Mouse (Mus musculus) liver, embryonic 15.5 days (tissue): ENCODE data around the gene Wdr5. TPM values are rescaled to one million over a fixed set of nuclear protein-coding genes. Genes with fewer than 3 reads are reported as not detected.
A peak's percentile ranks its signal among the peaks of the same experiment; 100 is the strongest.
"Not testable (repeated sequence)": the region's sequence is repeated elsewhere in the genome, so short reads cannot be mapped to it uniquely, and the experiment has no call there.

Source experiments
- ATAC-seq: fragments of 200-750 bp; cut with Nextera tagmentation; 2 replicates; pipeline ENCODE4 v1.8.0; 2017; ENCODE audit warnings: moderate number of reproducible peaks, mild to moderate bottlenecking, moderate library complexity; ENCODE audit not compliant: insufficient read depth
- H3K27ac ChIP-seq: fragments of 300-500 bp; sonication (generic); replicated peaks from 2 replicates; pipeline ENCODE4 v1.5.1; 2015; ENCODE audit warnings: mild to moderate bottlenecking, inconsistent platforms
- H3K27me3 ChIP-seq: fragments of 300-500 bp; sonication (generic); 2 replicates; pipeline ENCODE4 v1.6.1; 2015; ENCODE audit warnings: mild to moderate bottlenecking, inconsistent platforms
- H3K36me3 ChIP-seq: fragments of 300-500 bp; sonication (generic); replicated peaks from 2 replicates; pipeline ENCODE4 v1.6.1; 2015; ENCODE audit warnings: moderate library complexity, mild to moderate bottlenecking, inconsistent platforms
- H3K4me1 ChIP-seq: fragments of 300-500 bp; sonication (generic); replicated peaks from 2 replicates; pipeline ENCODE4 v1.6.1; 2015; ENCODE audit warnings: inconsistent platforms
- H3K4me2 ChIP-seq: fragments of 300-500 bp; sonication (generic); 2 replicates; pipeline ENCODE4 v1.6.1; 2015; ENCODE audit warnings: moderate library complexity, mild to moderate bottlenecking, inconsistent platforms
- H3K4me3 ChIP-seq: fragments of 300-500 bp; sonication (generic); replicated peaks from 2 replicates; pipeline ENCODE4 v1.5.1; 2015; ENCODE audit warnings: mild to moderate bottlenecking, inconsistent platforms
- H3K9ac ChIP-seq: fragments of 300-500 bp; sonication (generic); 2 replicates; pipeline ENCODE4 v1.6.1; 2015; ENCODE audit warnings: moderate library complexity, mild to moderate bottlenecking, inconsistent platforms
- H3K9me3 ChIP-seq: fragments of 300-500 bp; sonication (generic); replicated peaks from 2 replicates; pipeline ENCODE4 v1.6.1; 2016; ENCODE audit warnings: inconsistent platforms
- WGBS: fragments of 180-500 bp; shearing (Covaris S2); methylation state at CpG from one replicate; pipeline ENCODE4 v1.1.7; 2015; ENCODE audit warnings: mixed read lengths; ENCODE audit not compliant: insufficient replicate concordance; 5-methylcytosine and 5-hydroxymethylcytosine counted together
- polyA plus RNA-seq: library from polyadenylated mRNA; unstranded; fragments of >200 nt; fragmentation: Nextera tagmentation; extraction: Ambion mirVana; gene quantifications from 2 replicates; pipeline ENCODE4 v1.2.1, GENCODE M21; 2015

Wdr5 gene
- polyA plus RNA-seq, 1 experiment from 2014 or later, result 26.2 TPM

- Histone ChIP-seq H3K27ac (peak overlapping the region; percentile 51; the same call in 1 of the 2 replicates), H3K4me3 (no peak overlapping the region), H3K9ac (no peak overlapping the region), H3K27me3 (no peaks in the 10 kb centered on the region), H3K4me1 (peaks cover 53% of the 10 kb centered on the region), H3K4me2 (no peak overlapping the region), H3K9me3 (no peaks in the 10 kb centered on the region), H3K36me3 (no peaks in the 10 kb centered on the region)
- 32% methylated on average over 7 of the region's 7 CpGs for WGBS
- ATAC-seq, result peak; percentile 57; the same call in 1 of the 2 replicates
These were observed 10.7 kb upstream of the Wdr5 start for GRCm38 (mm10) chr2:27504113-27504885.

- peaks cover 53% of the 10 kb centered on the region for H3K4me1 ChIP-seq
- no peak overlapping the region for H3K4me3 ChIP-seq
- H3K27ac ChIP-seq, result peak overlapping the region; percentile 33; the same call in 1 of the 2 replicates
- H3K36me3 ChIP-seq, result no peaks in the 10 kb centered on the region
- no peak overlapping the region for H3K4me2 ChIP-seq
- no peaks in the 10 kb centered on the region for H3K9me3 ChIP-seq
- WGBS, result 26% methylated on average over 6 of the region's 6 CpGs
- H3K9ac ChIP-seq, result no peak overlapping the region; the same call in 1 of the 2 replicates
- ATAC-seq, result no peak
- no peaks in the 10 kb centered on the region for H3K27me3 ChIP-seq
These were observed 9.4 kb upstream of the Wdr5 start for GRCm38 (mm10) chr2:27505539-27505938.

GRCm38 (mm10) chr2:27506658-27507057 is 8.3 kb upstream of the Wdr5 start:
- peaks cover 54% of the 10 kb centered on the region for H3K4me1 ChIP-seq
- WGBS, result 36% methylated on average over 4 of the region's 4 CpGs

GRCm38 (mm10) chr2:27507562-27507961 is 7.4 kb upstream of the Wdr5 start, which contains the start of gene Brd3:
Brd3 (minus strand) TSS chr2:27507662.
- H3K4me1 ChIP-seq, result peaks cover 57% of the 10 kb centered on the region
- 70% methylated on average over 4 of the region's 4 CpGs for WGBS
- H3K9me3 ChIP-seq, result no peaks in the 10 kb centered on the region
- 0 out of 2 replicates have a peak within 1 kb of the TSS, but pooled peaks have one; percentile 19 for H3K27ac ChIP-seq
- H3K36me3 ChIP-seq, result no peaks in the 10 kb centered on the region
- H3K9ac ChIP-seq, result no peak within 1 kb of the TSS
- ATAC-seq, result no peak
- H3K4me2 ChIP-seq, result no peak within 1 kb of the TSS
- no peaks in the 10 kb centered on the region for H3K27me3 ChIP-seq
- H3K4me3 ChIP-seq, result no peak within 1 kb of the TSS

More at GRCm38 (mm10) chr2:27506658-27507057, 8.3 kb upstream of the Wdr5 start:
- H3K4me2 ChIP-seq, H3K9me3 ChIP-seq, H3K36me3 ChIP-seq, H3K27me3 ChIP-seq, H3K4me3 ChIP-seq, H3K27ac ChIP-seq, ATAC-seq, H3K9ac ChIP-seq: not testable (repeated sequence)

GRCm38 (mm10) chr2:27510706-27511105 is 4.3 kb upstream of the Wdr5 start:
- no peaks in the 10 kb centered on the region for H3K27me3 ChIP-seq
- H3K9ac ChIP-seq, result no peak overlapping the region
- peaks cover 55% of the 10 kb centered on the region for H3K4me1 ChIP-seq
- 85% methylated on average over 7 of the region's 7 CpGs for WGBS
- H3K4me2 ChIP-seq, result no peak overlapping the region
- no peak overlapping the region for H3K27ac ChIP-seq
- no peaks in the 10 kb centered on the region for H3K36me3 ChIP-seq
- no peak for ATAC-seq
- H3K4me3 ChIP-seq, result no peak overlapping the region
- no peaks in the 10 kb centered on the region for H3K9me3 ChIP-seq

GRCm38 (mm10) chr2:27512909-27513308 is 2.0 kb upstream of the Wdr5 start:
- Histone ChIP-seq H3K9ac (no peak overlapping the region), H3K36me3 (no peaks in the 10 kb centered on the region), H3K27me3 (no peaks in the 10 kb centered on the region), H3K4me1 (peaks cover 53% of the 10 kb centered on the region), H3K9me3 (no peaks in the 10 kb centered on the region), H3K4me2 (no peak overlapping the region), H3K4me3 (no peak overlapping the region), H3K27ac (no peak overlapping the region)
- WGBS, result 58% methylated on average over 3 of the region's 3 CpGs
- ATAC-seq, result no peak

- Histone ChIP-seq H3K9ac (peak overlapping the region; percentile 85), H3K36me3 (peaks cover 7% of the 10 kb centered on the region), H3K9me3 (no peaks in the 10 kb centered on the region), H3K4me3 (peak overlapping the region; percentile 74), H3K27me3 (no peaks in the 10 kb centered on the region), H3K27ac (peak overlapping the region; percentile 82), H3K4me2 (peak overlapping the region; percentile 94), H3K4me1 (peaks cover 48% of the 10 kb centered on the region)
- WGBS, result 49% methylated on average over 5 of the region's 5 CpGs
- ATAC-seq, result no peak
These were observed 1.1 kb upstream of the Wdr5 start for GRCm38 (mm10) chr2:27513861-27514260.

- no peaks in the 10 kb centered on the region for H3K27me3 ChIP-seq
- H3K27ac ChIP-seq, result peak overlapping the region; percentile 82
- H3K9me3 ChIP-seq, result no peaks in the 10 kb centered on the region
- WGBS, result under 1% methylated on average over 40 of the region's 40 CpGs
- peak overlapping the region; percentile 94 for H3K4me2 ChIP-seq
- no peak; the same call in none of the 2 replicates for ATAC-seq
- peak overlapping the region; percentile 85 for H3K9ac ChIP-seq
- H3K4me1 ChIP-seq, result peaks cover 49% of the 10 kb centered on the region
- H3K36me3 ChIP-seq, result peaks cover 24% of the 10 kb centered on the region
- H3K4me3 ChIP-seq, result peak overlapping the region; percentile 74
These were observed 597 bp downstream of the Wdr5 start for GRCm38 (mm10) chr2:27515341-27516166.

- H3K4me3 ChIP-seq, result peak overlapping the region; percentile 74
- H3K9me3 ChIP-seq, result no peaks in the 10 kb centered on the region
- H3K27ac ChIP-seq, result no peak overlapping the region
- peak overlapping the region; percentile 94 for H3K4me2 ChIP-seq
- H3K27me3 ChIP-seq, result no peaks in the 10 kb centered on the region
- H3K4me1 ChIP-seq, result peaks cover 49% of the 10 kb centered on the region
- H3K9ac ChIP-seq, result peak overlapping the region; percentile 85
- no peak for ATAC-seq
- peaks cover 31% of the 10 kb centered on the region for H3K36me3 ChIP-seq
- 6% methylated on average over 1 of the region's 1 CpGs for WGBS
These were observed 1.3 kb downstream of the Wdr5 start for GRCm38 (mm10) chr2:27516289-27516688.

GRCm38 (mm10) chr2:27518283-27518682 is 3.3 kb downstream of the Wdr5 start:
- H3K4me2 ChIP-seq, result no peak overlapping the region
- no peaks in the 10 kb centered on the region for H3K9me3 ChIP-seq
- no peak for ATAC-seq
- no peak overlapping the region for H3K27ac ChIP-seq
- no peak overlapping the region for H3K4me3 ChIP-seq
- no peaks in the 10 kb centered on the region for H3K27me3 ChIP-seq
- H3K9ac ChIP-seq, result no peak overlapping the region
- H3K4me1 ChIP-seq, result peaks cover 42% of the 10 kb centered on the region
- H3K36me3 ChIP-seq, result peaks cover 48% of the 10 kb centered on the region
- WGBS, result 77% methylated on average over 3 of the region's 3 CpGs
